Mouse (Mus musculus) CH12F3 (cell line): ENCODE results near the gene Gm32742.

Experiments
- in situ Hi-C: fragments of 300-500 bp; cut with MboI; formaldehyde crosslinking; loops from 2 replicates; pipeline ENCODE4 v1.14.3; 2020; ENCODE audit warnings: low sequenced_read_pairs

The Gm32742 gene

GRCm38 (mm10) chr9:51165312-51166180 lies at the start of gene Gm32742:
Gene Gm32742 (minus strand): TSS chr9:51165517.
- in situ Hi-C loops = no loop called here

- in situ Hi-C loops = no loop called here
Measured at GRCm38 (mm10) chr9:51213729-51214237, 48.5 kb upstream of the Gm32742 start.

- in situ Hi-C loops = no loop called here
Measured at GRCm38 (mm10) chr9:51213023-51213728, 47.9 kb upstream of the Gm32742 start, which contains the start of gene Pou2af1. Gene Pou2af1 (plus strand): TSS chr9:51213708.

GRCm38 (mm10) chr9:51211191-51211590 lies 45.9 kb upstream of the Gm32742 start:
- in situ Hi-C loops = no loop called here

- in situ Hi-C loops = no loop called here
Measured at GRCm38 (mm10) chr9:51208974-51209332, 43.6 kb upstream of the Gm32742 start.

- in situ Hi-C loops = no loop called here
Measured at GRCm38 (mm10) chr9:51194790-51195189, 29.5 kb upstream of the Gm32742 start.

GRCm38 (mm10) chr9:51190655-51191054 lies 25.3 kb upstream of the Gm32742 start:
- in situ Hi-C loops = no loop called here

GRCm38 (mm10) chr9:51185871-51186270 lies 20.6 kb upstream of the Gm32742 start:
- in situ Hi-C loops = no loop called here

- in situ Hi-C loops = no loop called here
Measured at GRCm38 (mm10) chr9:51185386-51185785, 20.1 kb upstream of the Gm32742 start.

- in situ Hi-C loops = no loop called here
Measured at GRCm38 (mm10) chr9:51182716-51183710, 17.7 kb upstream of the Gm32742 start.

GRCm38 (mm10) chr9:51180621-51181020 lies 15.3 kb upstream of the Gm32742 start:
- in situ Hi-C loops = no loop called here

- in situ Hi-C loops = no loop called here
Measured at GRCm38 (mm10) chr9:51178297-51178696, 13.0 kb upstream of the Gm32742 start.

- in situ Hi-C loops = no loop called here
Measured at GRCm38 (mm10) chr9:51175722-51176121, 10.4 kb upstream of the Gm32742 start.

GRCm38 (mm10) chr9:51174890-51175464 lies 9.7 kb upstream of the Gm32742 start:
- in situ Hi-C loops = no loop called here

GRCm38 (mm10) chr9:51170298-51170697 lies 5.0 kb upstream of the Gm32742 start:
- in situ Hi-C loops = no loop called here

- in situ Hi-C loops = no loop called here
Measured at GRCm38 (mm10) chr9:51169133-51169532, 3.8 kb upstream of the Gm32742 start.

- in situ Hi-C loops = no loop called here
Measured at GRCm38 (mm10) chr9:51168698-51169097, 3.4 kb upstream of the Gm32742 start.

GRCm38 (mm10) chr9:51167954-51168353 lies 2.6 kb upstream of the Gm32742 start:
- in situ Hi-C loops = no loop called here

- in situ Hi-C loops = no loop called here
Measured at GRCm38 (mm10) chr9:51163989-51164388, 1.3 kb downstream of the Gm32742 start.

GRCm38 (mm10) chr9:51161771-51162388 lies 3.4 kb downstream of the Gm32742 start:
- in situ Hi-C loops = no loop called here
